Mouse (Mus musculus) layer of hippocampus, adult 18-20 months (tissue): ENCODE results near the gene Cbx2. TPM values are rescaled to one million over a fixed set of nuclear protein-coding genes. Genes with fewer than 3 reads are reported as not detected.

Experiments used
- DNase-seq, 2 experiments: peaks; one replicate each; pipeline ENCODE4 v3.0.0; 2022; ENCODE audit warnings: low spot score in 2 of 2
- total RNA-seq, 2 experiments: library from RNA; stranded (reverse); gene quantifications; 2 replicates each; pipeline ENCODE4 v1.2.3; 2021

Cbx2 gene
- total RNA-seq, 2 experiments from 2014 or later: 2.5 to 2.9 TPM

GRCm38 (mm10) chr11:119014455-119014854, 8.3 kb upstream of the Cbx2 start:
- DNase-seq: no peak

GRCm38 (mm10) chr11:119017506-119017905, 5.3 kb upstream of the Cbx2 start:
- no peak for DNase-seq

GRCm38 (mm10) chr11:119021180-119021579, 1.6 kb upstream of the Cbx2 start:
- DNase-seq: no peak

GRCm38 (mm10) chr11:119022068-119022894, 481 bp upstream of the Cbx2 start:
- DNase-seq: no peak

DNA sequence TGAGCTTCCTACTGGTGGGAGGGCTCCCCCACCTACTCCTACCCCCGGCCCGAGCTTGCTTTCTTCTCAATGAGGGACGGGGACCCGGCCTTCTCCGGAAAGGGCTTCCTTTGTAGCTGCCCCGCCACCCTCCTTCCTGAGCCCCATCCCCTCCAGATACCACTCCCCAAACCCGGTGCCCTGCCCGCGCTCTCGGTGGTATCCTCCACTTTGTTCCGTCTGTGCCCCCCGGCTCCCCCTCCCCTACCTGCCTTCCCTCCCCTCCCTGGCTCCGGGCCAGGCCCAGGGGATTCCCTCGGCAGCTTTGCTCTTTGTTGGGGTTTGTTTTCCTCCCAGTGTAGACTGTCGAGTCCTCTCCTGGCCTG, 836 bp downstream of the Cbx2 start:
- no peak for DNase-seq

- DNase-seq: no peak
These were observed 1.5 kb downstream of the Cbx2 start for GRCm38 (mm10) chr11:119024260-119024659.

DNA sequence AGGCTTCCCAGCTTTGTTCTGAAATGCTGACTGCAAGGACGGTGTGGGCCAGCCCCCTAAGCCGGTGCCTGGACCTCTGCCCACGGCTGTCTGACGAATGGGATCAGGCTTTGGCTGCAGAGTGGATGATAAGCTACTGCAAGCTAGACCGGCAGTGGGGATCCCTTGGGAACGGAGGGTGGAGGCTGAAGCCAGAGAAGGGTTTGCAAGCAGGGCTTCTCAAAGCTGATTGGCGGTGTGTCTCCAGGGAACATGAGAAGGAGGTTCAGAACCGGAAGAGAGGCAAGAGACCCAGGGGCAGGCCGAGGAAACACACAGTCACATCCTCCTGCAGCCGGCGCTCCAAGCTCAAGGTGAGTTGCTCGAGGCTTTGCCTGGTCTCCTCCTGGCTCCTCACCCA, 3.4 kb downstream of the Cbx2 start:
- DNase-seq: no peak

DNA sequence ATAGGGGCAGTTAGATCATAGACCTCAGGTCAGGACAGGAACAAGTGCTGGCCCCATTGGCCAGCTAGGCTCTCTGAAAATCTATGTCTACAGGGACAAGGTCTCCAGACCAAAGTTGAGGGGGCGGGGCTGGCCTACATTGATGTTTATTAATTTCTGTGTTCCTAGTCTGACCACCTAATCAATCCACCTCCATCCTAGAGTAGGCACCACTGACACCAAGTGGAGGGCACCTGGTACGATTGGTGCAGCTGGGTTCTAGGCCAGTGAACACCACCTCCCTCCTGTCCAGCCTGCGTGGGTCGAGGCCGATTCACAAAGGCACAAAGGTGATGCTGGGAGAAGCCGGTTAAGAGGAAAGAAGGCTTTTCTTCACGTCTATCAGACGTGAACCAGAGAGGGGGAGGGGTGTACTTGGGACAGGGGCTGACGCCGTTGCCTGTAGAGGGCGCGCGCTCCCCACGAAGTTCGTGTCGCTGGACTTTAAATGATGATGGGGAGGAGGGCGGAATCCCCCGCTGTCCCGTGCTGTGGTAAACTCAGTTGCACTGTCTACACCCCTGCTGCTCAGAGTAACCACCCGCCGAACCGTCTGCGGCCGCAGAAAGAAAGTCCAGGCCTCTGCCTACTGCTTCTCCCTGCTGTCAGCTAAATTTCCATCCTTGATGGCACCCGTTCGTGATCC, 11.3 kb downstream of the Cbx2 start:
- peak in 1 of 2 experiments; percentile 82 for DNase-seq

DNA sequence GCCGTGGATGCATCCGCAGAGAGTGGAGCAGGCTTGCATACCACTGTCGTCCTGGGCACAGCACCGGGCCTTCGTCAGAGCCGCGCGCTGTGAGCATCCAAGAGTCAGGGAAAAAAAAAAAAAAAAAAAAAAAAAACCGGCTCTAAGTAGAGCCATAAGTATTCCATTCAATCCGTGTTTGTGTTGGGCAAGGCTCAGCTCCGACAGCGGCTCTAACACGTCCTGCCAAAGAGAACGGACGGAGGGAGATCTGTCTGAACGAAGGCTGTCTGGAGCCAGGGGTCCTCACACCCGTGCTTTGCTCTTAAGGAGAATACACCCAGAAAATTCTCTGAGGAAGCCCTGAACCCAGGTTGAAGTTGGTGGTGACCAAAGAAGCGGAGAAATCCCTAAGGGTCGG, 11.9 kb downstream of the Cbx2 start:
- no peak for DNase-seq

GRCm38 (mm10) chr11:119035094-119035685, 12.4 kb downstream of the Cbx2 start:
- DNase-seq: no peak

GRCm38 (mm10) chr11:119035686-119036165, 13.0 kb downstream of the Cbx2 start:
- DNase-seq: no peak

DNA sequence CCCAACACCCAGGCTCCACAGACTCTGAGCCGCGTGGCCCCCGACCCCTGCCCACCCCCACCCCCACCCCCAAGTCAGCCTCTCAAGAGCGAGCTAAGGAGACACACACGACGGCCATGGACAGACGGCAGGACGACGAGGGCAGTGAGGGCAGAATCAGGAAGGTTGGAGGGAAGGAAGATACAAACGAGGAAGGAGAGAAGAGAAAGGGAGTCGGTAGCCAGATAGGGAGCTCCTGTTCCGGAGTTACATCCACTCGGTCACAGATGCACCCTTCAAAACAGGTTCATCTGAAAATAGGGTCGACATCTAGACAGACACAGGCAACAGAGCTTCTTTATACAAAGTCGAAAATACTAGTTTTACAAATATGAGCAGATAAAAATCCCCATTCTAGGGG, 13.7 kb downstream of the Cbx2 start:
- DNase-seq: no peak

DNA sequence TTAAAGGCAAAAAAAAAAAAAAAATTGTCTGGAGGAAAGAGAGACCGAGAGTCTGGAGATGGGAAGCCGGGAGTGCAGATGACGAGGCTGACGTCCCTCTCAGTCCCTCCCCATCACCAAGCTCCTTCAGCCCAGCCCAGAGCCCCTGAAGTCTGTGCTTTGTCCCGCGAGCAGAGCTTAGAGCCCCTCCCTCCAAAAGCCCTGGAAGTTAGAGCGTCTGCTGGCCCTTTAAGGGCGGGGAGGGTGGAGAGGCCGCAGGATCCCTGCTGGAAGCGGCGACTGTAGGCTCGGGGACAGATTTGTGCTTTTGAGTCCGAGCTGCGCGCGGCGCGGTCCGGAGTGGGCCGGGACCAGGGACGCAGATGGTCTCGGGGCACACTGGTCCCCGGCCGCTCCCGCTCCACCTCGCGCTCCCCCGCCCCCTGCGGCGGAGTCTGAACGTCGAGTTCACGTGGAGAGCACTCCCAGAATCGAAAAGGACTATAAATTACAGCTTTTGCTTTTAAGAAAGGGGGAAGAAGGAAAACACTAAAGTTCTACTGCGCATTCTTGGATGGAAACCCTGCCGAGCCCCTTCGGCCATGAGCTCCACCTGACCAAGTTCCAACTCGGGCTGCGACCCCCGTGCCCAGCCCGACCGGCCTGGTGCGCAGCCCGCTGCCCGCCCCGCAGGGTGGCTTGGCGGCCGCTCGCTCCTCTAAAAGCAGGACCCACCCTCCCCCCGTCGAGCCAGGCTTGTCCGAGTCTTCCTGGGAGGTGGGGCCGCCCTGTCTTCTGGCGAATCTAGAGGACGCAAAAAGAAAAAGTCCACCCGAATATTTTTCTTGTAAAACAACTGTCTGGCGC, 14.4 kb downstream of the Cbx2 start:
- no peak for DNase-seq

DNA sequence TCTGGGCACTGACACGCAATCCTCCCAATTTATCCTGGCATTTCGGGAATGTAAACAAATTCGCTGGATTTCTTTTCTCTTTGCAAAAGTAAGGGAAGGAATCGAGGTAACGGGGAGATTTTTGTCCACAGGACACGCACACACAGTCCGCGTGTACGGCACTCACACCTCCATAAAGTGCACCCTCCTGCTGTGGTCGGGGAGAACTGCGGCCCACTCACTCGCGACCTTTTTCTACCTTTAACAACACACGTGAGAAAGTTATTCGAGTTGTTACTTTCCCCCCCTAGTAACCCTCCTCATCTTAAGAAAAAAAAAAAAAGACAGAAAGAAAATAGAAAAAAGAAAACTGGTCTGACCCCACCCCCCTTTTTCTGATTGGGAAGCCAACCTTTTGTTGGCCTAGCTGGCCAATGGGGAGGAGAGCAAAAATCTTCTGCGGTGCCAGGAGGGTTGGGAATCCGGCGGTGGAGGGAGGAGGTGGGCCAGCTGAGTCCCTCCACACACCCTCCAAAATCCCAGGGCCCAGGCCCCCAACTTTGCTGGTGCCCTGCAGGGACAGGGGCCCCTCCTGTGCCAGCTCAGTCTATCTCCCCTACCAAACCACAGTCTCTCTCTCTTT, 15.1 kb downstream of the Cbx2 start:
- DNase-seq: no peak

GRCm38 (mm10) chr11:119038744-119039484, 16.2 kb downstream of the Cbx2 start:
- no peak for DNase-seq

GRCm38 (mm10) chr11:119039732-119040512, 17.2 kb downstream of the Cbx2 start:
- DNase-seq: no peak

GRCm38 (mm10) chr11:119040600-119041324, 18.0 kb downstream of the Cbx2 start, which contains the start of gene Cbx8:
Gene Cbx8, minus strand, starts transcription at chr11:119040969.
- peak; percentile 99 for DNase-seq

DNA sequence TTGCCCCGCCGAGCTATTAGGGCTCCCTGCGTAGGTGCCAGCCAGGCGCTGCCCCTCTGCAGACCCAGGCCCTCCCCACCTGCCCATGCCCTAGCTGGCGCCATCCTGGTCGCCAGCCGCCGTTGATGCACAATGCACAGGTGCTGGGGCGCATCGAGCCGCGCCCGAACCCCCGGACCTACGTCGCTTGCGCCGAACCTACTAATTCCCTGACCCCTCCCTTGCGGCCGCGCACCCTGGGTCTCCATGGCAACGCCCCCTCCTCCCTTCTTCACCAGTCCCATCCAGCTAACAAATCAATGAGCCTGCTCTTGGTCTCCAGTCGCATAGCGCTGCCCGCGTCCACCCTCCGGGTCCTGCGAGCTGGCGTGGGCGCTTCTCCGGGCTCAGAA, 18.6 kb downstream of the Cbx2 start:
- DNase-seq: no peak
